Mouse (Mus musculus) midbrain, embryonic 13.5 days (tissue): ENCODE measurements around the gene Acadvl. TPM values are rescaled to one million over a fixed set of nuclear protein-coding genes. Genes with fewer than 3 reads are reported as not detected.

Source experiments
- ATAC-seq: fragments of 200-750 bp; cut with Nextera tagmentation; 2 replicates; pipeline ENCODE4 v1.8.0; 2017; ENCODE audit warnings: mild to moderate bottlenecking, moderate TSS enrichment, moderate library complexity
- H3K27ac ChIP-seq: fragments of 300-500 bp; sonication (generic); 2 replicates; pipeline ENCODE4 v1.5.1; 2015; ENCODE audit warnings: inconsistent platforms, mild to moderate bottlenecking, moderate library complexity
- H3K27me3 ChIP-seq: fragments of 300-500 bp; sonication (generic); 2 replicates; pipeline ENCODE4 v1.6.1; 2015; ENCODE audit warnings: mild to moderate bottlenecking, inconsistent platforms
- H3K36me3 ChIP-seq: fragments of 300-500 bp; sonication (generic); 2 replicates; pipeline ENCODE4 v1.6.1; 2015; ENCODE audit warnings: mild to moderate bottlenecking, inconsistent platforms
- H3K4me1 ChIP-seq: fragments of 300-500 bp; sonication (generic); replicated peaks from 2 replicates; pipeline ENCODE4 v1.6.1; 2015; ENCODE audit warnings: inconsistent platforms
- H3K4me2 ChIP-seq: fragments of 300-500 bp; sonication (generic); replicated peaks from 2 replicates; pipeline ENCODE4 v1.6.1; 2015; ENCODE audit warnings: moderate library complexity, mild to moderate bottlenecking, inconsistent platforms
- H3K4me3 ChIP-seq: fragments of 300-500 bp; sonication (generic); replicated peaks from 2 replicates; pipeline ENCODE4 v1.5.1; 2015; ENCODE audit warnings: mild to moderate bottlenecking, inconsistent platforms
- H3K9ac ChIP-seq: fragments of 300-500 bp; sonication (generic); replicated peaks from 2 replicates; pipeline ENCODE4 v1.6.1; 2015; ENCODE audit warnings: mild to moderate bottlenecking, inconsistent platforms
- H3K9me3 ChIP-seq: fragments of 300-500 bp; sonication (generic); 2 replicates; pipeline ENCODE4 v1.6.1; 2016; ENCODE audit warnings: mild to moderate bottlenecking, inconsistent platforms
- WGBS: fragments of 180-500 bp; shearing (Covaris S2); methylation state at CpG from one replicate; pipeline ENCODE4 v1.1.7; 2015; 5-methylcytosine and 5-hydroxymethylcytosine counted together
- polyA plus RNA-seq: library from polyadenylated mRNA; unstranded; fragments of >200 nt; fragmentation: Nextera tagmentation; extraction: Ambion mirVana; gene quantifications from 2 replicates; pipeline ENCODE4 v1.2.1, GENCODE M21; 2015

Acadvl gene
- 48.4 and 51.7 TPM in 2 replicates for polyA plus RNA-seq

DNA sequence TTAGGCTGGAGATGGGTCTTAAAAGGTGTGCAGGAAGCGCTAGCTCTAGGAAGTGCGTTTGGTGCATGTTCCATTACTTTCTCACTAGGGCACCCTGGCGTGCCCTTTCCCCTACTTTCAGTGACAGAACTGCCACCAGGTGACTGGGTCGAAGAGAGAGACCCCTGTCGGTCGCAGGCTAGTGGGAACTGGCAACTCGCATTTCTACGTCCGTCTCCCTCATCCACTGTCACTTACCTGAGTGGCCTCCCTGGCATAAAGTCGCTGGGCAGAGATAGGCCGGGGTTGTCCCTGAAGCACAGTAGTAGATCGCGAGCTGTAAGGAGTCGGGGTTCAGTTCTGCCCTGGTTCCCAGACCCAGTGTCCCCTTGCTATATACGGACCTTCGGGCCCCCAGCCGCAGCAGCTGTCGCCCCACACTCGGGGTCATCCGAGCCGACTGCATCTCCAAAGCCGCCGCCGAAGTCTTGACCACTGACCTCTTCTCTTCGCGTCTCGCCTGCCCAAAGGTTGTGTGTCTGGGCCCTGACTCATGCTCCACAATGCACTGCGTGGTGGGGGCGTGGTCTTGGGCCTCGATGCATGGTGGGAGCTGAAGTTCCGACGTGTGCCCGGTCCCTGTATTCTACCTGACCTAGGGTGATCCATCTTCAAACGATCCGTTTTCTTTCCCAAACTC is at the start of gene Acadvl:
TSS of gene Acadvl (minus strand) at position 532 of the 679 bp plus-strand sequence.
- peaks cover 47% of the 10 kb centered on the region for H3K4me1 ChIP-seq
- H3K27me3 ChIP-seq = no peaks in the 10 kb centered on the region
- ATAC-seq = peak; percentile 84
- H3K27ac ChIP-seq = peak within 1 kb of the TSS; percentile 79
- peak within 1 kb of the TSS; percentile 65 for H3K4me3 ChIP-seq
- WGBS = 1% methylated on average over 35 of the region's 35 CpGs
- peak within 1 kb of the TSS; percentile 79 for H3K9ac ChIP-seq
- peak within 1 kb of the TSS; percentile 91 for H3K4me2 ChIP-seq
- H3K9me3 ChIP-seq = no peaks in the 10 kb centered on the region
- peaks cover 36% of the 10 kb centered on the region for H3K36me3 ChIP-seq

- no peaks in the 10 kb centered on the region for H3K9me3 ChIP-seq
- WGBS = 69% methylated on average over 3 of the region's 3 CpGs
- no peak for ATAC-seq
- no peak overlapping the region for H3K9ac ChIP-seq
- no peaks in the 10 kb centered on the region for H3K36me3 ChIP-seq
- H3K4me3 ChIP-seq = no peak overlapping the region
- H3K27me3 ChIP-seq = no peaks in the 10 kb centered on the region
- 0 out of 2 replicates have a peak, but pooled peaks cover 9% of the 10 kb centered on the region for H3K4me1 ChIP-seq
- H3K4me2 ChIP-seq = no peak overlapping the region
- H3K27ac ChIP-seq = no peak overlapping the region
Measured at GRCm38 (mm10) chr11:70063053-70063452, 47.8 kb upstream of the Acadvl start.

DNA sequence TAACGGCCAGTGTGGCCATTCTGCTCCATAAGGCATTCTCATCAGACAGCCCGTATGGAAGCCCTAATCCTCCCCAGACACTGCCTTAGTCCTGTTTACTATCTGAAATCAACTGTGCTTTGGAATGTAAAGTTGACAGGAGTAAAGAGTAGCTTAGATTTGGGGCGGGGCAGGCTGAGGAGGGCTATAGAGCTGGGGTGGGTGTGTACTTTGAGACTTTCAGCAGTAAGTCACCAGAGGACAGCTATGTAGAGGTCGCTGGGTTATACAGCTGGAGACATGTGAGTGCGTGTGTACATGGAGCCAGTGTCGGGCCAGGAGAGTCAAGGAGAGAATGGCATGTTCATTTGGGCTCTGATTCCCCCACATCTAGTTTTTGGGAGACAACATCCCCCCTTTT is 44.7 kb upstream of the Acadvl start:
- H3K4me1 ChIP-seq = 0 out of 2 replicates have a peak, but pooled peaks cover 5% of the 10 kb centered on the region
- H3K4me3 ChIP-seq = no peak overlapping the region
- H3K36me3 ChIP-seq = no peaks in the 10 kb centered on the region
- no peaks in the 10 kb centered on the region for H3K9me3 ChIP-seq
- 75% methylated on average over 6 of the region's 6 CpGs for WGBS
- no peak for ATAC-seq
- no peaks in the 10 kb centered on the region for H3K27me3 ChIP-seq
- H3K4me2 ChIP-seq = no peak overlapping the region
- no peak overlapping the region for H3K9ac ChIP-seq
- no peak overlapping the region for H3K27ac ChIP-seq

GRCm38 (mm10) chr11:70057805-70058204 is 42.6 kb upstream of the Acadvl start:
- H3K36me3 ChIP-seq = no peaks in the 10 kb centered on the region
- WGBS = 85% methylated on average over 9 of the region's 9 CpGs
- H3K4me3 ChIP-seq = no peak overlapping the region
- H3K27me3 ChIP-seq = no peaks in the 10 kb centered on the region
- ATAC-seq = no peak
- H3K9me3 ChIP-seq = no peaks in the 10 kb centered on the region
- no peak overlapping the region for H3K27ac ChIP-seq
- 0 out of 2 replicates have a peak, but pooled peaks cover 5% of the 10 kb centered on the region for H3K4me1 ChIP-seq
- H3K9ac ChIP-seq = no peak overlapping the region
- H3K4me2 ChIP-seq = no peak overlapping the region

DNA sequence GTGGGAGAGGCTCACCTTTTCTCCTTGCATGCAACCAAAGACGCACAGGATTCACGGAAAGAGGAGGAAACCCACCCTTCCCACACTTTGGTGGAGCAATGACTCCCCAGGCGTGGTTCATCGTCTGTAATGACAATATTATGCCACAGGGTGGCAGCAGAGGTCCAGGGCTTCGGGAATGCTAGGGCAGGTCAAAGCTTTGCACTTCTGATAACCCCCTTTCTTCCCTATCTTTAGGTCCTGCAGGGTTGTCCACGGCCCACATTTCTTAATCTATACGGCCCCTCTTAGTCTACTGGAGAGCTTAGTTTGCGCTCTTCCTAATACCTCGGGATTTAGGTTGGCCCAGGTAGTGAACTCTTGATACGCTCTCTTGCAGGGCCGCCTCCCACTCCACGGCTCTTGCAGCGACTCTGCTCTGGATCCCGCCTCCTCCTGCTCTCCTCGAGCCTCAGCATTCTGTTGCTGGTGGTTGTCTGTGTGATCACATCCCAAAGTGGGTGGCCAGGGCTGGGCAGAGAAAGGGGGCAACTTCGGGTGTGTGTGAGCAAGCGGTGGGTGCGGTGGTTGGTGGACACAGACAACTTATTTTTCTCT is 40.5 kb upstream of the Acadvl start:
- peak overlapping the region; percentile 27; the same call in 1 of the 2 replicates for H3K4me2 ChIP-seq
- peak; percentile 62 for ATAC-seq

DNA sequence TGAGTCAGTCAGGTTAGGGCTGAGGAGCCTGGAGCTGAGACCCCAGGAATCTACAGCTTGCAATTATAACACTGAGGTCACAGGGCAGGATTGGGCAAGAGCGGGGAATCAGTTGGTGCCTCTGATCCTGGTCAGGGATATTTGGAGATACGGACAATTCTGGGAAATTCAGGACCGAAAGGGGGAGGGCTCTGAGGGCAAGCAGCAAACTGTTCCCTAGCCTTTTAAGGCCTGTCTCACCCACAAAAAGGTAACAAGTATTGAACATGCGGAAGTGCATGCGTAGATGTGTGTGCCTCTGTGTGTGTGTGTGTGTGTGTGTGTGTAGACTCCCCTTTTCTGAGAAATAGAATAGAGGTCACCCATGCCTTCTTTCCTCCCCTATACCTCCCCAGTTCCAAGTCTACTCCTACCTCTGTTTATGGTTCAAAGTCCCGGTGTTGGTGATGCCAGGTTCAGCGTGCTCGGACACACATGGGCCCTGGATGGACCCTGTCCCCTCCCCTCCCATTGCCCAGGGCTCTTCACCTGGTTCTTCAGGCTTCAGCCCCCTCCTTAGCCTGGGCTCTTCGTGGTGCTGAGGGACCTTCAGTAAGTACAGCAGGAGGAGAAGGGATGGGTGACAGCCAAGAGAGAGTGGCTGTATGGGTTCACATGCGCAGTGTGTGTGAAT is 38.8 kb upstream of the Acadvl start, which contains the start of gene Asgr1:
TSS of gene Asgr1 (plus strand) at position 188 of the 673 bp plus-strand sequence.
- Histone ChIP-seq H3K4me2 (no peak within 1 kb of the TSS), H3K36me3 (no peaks in the 10 kb centered on the region), H3K4me1 (0 out of 2 replicates have a peak, but pooled peaks cover 5% of the 10 kb centered on the region), H3K9ac (no peak within 1 kb of the TSS), H3K27ac (no peak within 1 kb of the TSS), H3K9me3 (no peaks in the 10 kb centered on the region), H3K4me3 (no peak within 1 kb of the TSS), H3K27me3 (no peaks in the 10 kb centered on the region)
- no peak for ATAC-seq
- WGBS = 82% methylated on average over 10 of the region's 10 CpGs

More for the DNA sequence above, 40.5 kb upstream of the Acadvl start:
- 27% methylated on average over 18 of the region's 18 CpGs for WGBS
- no peak overlapping the region for H3K4me3 ChIP-seq
- H3K9ac ChIP-seq = no peak overlapping the region; the same call in 1 of the 2 replicates
- no peaks in the 10 kb centered on the region for H3K9me3 ChIP-seq
- H3K27me3 ChIP-seq = no peaks in the 10 kb centered on the region
- no peaks in the 10 kb centered on the region for H3K36me3 ChIP-seq
- 0 out of 2 replicates have a peak, but pooled peaks cover 5% of the 10 kb centered on the region for H3K4me1 ChIP-seq
- no peak overlapping the region for H3K27ac ChIP-seq

DNA sequence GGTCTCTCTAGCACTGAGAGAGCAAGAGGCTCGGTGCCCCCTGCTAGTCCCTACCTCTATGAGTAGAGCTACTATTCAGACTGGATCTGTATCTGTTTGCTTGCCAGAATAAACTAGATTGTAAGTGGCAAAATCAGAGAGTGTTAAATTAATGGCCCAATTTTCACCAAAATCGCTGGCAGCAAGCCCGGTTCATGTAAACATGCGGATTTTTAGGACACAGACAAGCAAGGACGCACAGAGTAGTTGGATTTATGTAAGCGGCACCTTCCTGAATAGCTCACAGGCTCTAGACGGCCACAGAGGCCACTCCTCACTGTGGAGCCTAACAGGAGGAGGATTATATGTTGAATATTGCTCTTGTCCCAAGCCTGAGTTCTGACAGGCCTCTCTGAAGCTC is 37.9 kb upstream of the Acadvl start:
- Histone ChIP-seq H3K9me3 (no peaks in the 10 kb centered on the region), H3K4me3 (no peak overlapping the region), H3K9ac (no peak overlapping the region), H3K27ac (no peak overlapping the region), H3K4me2 (no peak overlapping the region), H3K27me3 (no peaks in the 10 kb centered on the region), H3K36me3 (no peaks in the 10 kb centered on the region), H3K4me1 (0 out of 2 replicates have a peak, but pooled peaks cover 5% of the 10 kb centered on the region)
- ATAC-seq = no peak
- WGBS = 75% methylated on average over 7 of the region's 7 CpGs

DNA sequence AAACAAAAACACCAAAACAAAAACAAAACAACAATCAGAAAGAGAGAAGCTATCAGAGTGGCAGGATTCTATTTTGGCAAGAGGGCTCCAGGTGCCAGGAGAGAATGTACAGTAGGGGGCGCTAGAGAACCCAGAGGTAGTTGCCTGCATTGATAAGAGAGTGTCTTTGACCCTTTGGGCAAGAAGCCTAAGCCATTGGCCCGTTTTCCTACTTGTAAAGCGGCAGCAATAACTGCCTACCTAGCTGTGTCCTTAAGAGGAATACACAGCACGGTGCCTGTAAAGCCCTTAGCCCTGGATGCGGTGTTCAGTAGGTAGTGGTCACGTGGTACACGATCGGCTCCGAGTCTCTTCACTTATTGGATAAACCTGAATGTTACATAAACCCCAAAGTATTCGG is 34.6 kb upstream of the Acadvl start:
- Histone ChIP-seq H3K9ac (no peak overlapping the region), H3K4me2 (no peak overlapping the region), H3K9me3 (no peaks in the 10 kb centered on the region), H3K36me3 (peaks cover 7% of the 10 kb centered on the region), H3K4me1 (no peaks in the 10 kb centered on the region), H3K4me3 (no peak overlapping the region), H3K27me3 (no peaks in the 10 kb centered on the region), H3K27ac (no peak overlapping the region)
- 61% methylated on average over 10 of the region's 10 CpGs for WGBS
- no peak for ATAC-seq

- Histone ChIP-seq H3K4me3 (no peak overlapping the region), H3K9me3 (no peaks in the 10 kb centered on the region), H3K9ac (no peak overlapping the region), H3K4me2 (no peak overlapping the region), H3K27me3 (no peaks in the 10 kb centered on the region), H3K27ac (no peak overlapping the region), H3K4me1 (no peaks in the 10 kb centered on the region), H3K36me3 (peaks cover 11% of the 10 kb centered on the region)
- ATAC-seq = no peak
- 77% methylated on average over 6 of the region's 6 CpGs for WGBS
Measured at GRCm38 (mm10) chr11:70049366-70049765, 34.2 kb upstream of the Acadvl start.

GRCm38 (mm10) chr11:70045435-70045834 is 30.2 kb upstream of the Acadvl start:
- Histone ChIP-seq H3K36me3 (peaks cover 49% of the 10 kb centered on the region), H3K4me1 (0 out of 2 replicates have a peak, but pooled peaks cover 6% of the 10 kb centered on the region), H3K4me3 (no peak overlapping the region), H3K9me3 (no peaks in the 10 kb centered on the region), H3K27me3 (no peaks in the 10 kb centered on the region), H3K9ac (no peak overlapping the region), H3K27ac (0 out of 2 replicates have a peak overlapping the region, but pooled peaks have one; percentile 27), H3K4me2 (no peak overlapping the region)
- WGBS = 34% methylated on average over 9 of the region's 9 CpGs
- ATAC-seq = no peak

- no peak overlapping the region for H3K4me3 ChIP-seq
- H3K36me3 ChIP-seq = peaks cover 65% of the 10 kb centered on the region
- no peaks in the 10 kb centered on the region for H3K27me3 ChIP-seq
Measured at GRCm38 (mm10) chr11:70043665-70044064, 28.5 kb upstream of the Acadvl start.

More at GRCm38 (mm10) chr11:70043665-70044064, 28.5 kb upstream of the Acadvl start:
- no peaks in the 10 kb centered on the region for H3K9me3 ChIP-seq
- no peak overlapping the region for H3K9ac ChIP-seq
- H3K4me2 ChIP-seq = no peak overlapping the region
- ATAC-seq = no peak
- 81% methylated on average over 7 of the region's 7 CpGs for WGBS
- no peak overlapping the region for H3K27ac ChIP-seq
- 0 out of 2 replicates have a peak, but pooled peaks cover 6% of the 10 kb centered on the region for H3K4me1 ChIP-seq
